Comparison of ENCODE assay signal across 8 mouse cellular contexts in the genomic region with DNA sequence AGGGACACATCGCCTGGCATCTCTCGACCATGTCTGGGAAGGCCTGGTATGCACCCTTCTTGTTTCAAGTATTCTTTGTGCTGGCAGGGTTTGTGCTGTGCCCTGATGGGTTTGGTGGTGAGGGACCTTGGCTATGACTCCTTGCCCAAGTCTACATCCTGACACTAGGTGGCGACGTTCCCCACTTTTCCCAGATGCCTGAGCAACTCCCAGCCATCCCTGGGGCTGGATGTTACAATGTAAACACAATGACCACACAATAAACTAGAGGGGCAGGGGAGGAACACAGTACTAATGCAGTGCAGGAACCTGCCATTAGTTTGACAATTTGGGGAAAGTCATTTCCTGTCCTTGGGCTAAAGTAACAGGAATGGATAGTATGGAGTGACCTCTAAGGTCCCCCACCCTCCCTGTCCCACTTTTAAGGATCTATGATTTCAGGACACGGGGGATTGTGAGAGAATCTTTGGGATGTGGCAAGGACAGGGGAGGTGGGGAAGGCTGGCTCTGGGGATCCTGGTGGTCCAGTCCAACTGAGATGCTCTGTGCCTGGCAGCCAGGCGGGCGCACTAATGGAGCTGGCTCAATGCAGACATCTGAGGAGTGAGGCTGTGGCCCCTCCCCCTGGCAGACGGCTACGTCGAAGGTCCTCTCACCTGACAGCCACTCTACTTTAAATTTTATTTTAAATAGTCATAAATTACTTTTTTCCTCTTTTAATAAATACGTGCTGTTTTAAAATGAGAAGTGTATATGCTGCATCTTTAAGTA.
A peak's percentile ranks its signal among the peaks of the same experiment; 100 is the strongest.
DNase-seq lines count a peak whose midpoint lies in the region; ATAC-seq lines count a peak whose summit lies in the region.

No protein-coding gene starts in this region.

- 45% methylated on average over 11 of the region's 11 CpGs for WGBS in forebrain, embryonic 11.5 days
- 53% methylated on average over 11 of the region's 11 CpGs for WGBS in hindbrain, embryonic 11.5 days

- H3K27ac ChIP-seq in forebrain, embryonic 11.5 days (ENCODE audit: low read depth, low read length), result no peak overlapping the region
- no peak overlapping the region for H3K27ac ChIP-seq in hindbrain, embryonic 11.5 days (ENCODE audit: low read depth, low read length)

- H3K4me3 ChIP-seq in forebrain, embryonic 11.5 days (ENCODE audit: low read depth, low read length), result no peak overlapping the region
- no peak overlapping the region for H3K4me3 ChIP-seq in hindbrain, embryonic 11.5 days (ENCODE audit: low read depth, low read length)

- no peak overlapping the region for H3K4me2 ChIP-seq in forebrain, embryonic 11.5 days (ENCODE audit: low read depth, low read length, severe bottlenecking)
- H3K4me2 ChIP-seq in hindbrain, embryonic 11.5 days (replicated peaks; ENCODE audit: low read depth, low read length), result no peak overlapping the region

- H3K9me3 ChIP-seq in forebrain, embryonic 11.5 days (ENCODE audit: control insufficient read depth, low read length), result no peaks in the 10 kb centered on the region
- H3K9me3 ChIP-seq in hindbrain, embryonic 11.5 days (ENCODE audit: control insufficient read depth, low read length), result no peaks in the 10 kb centered on the region

- no peaks in the 10 kb centered on the region for H3K27me3 ChIP-seq in forebrain, embryonic 11.5 days (ENCODE audit: control insufficient read depth, insufficient read depth, low read length)
- H3K27me3 ChIP-seq in hindbrain, embryonic 11.5 days (ENCODE audit: control insufficient read depth, insufficient read depth, low read length), result no peaks in the 10 kb centered on the region

- no peaks in the 10 kb centered on the region; the same call in 1 of the 2 replicates for H3K36me3 ChIP-seq in forebrain, embryonic 11.5 days (ENCODE audit: control insufficient read depth, insufficient read depth, low read length)
- H3K36me3 ChIP-seq in hindbrain, embryonic 11.5 days (ENCODE audit: control insufficient read depth, insufficient read depth, low read length), result peaks cover 7% of the 10 kb centered on the region; the same call in 1 of the 2 replicates

- peak; percentile 53 for ATAC-seq in forebrain, embryonic 11.5 days (replicated peaks; ENCODE audit: low FRiP score)
- ATAC-seq in hindbrain, embryonic 11.5 days (ENCODE audit: low FRiP score), result peak; percentile 65

- no peaks in the 10 kb centered on the region for H3K4me1 ChIP-seq in forebrain, embryonic 11.5 days (replicated peaks; ENCODE audit: control insufficient read depth, insufficient read depth, low read length)
- H3K4me1 ChIP-seq in hindbrain, embryonic 11.5 days (replicated peaks; ENCODE audit: control insufficient read depth, insufficient read depth, low read length), result no peaks in the 10 kb centered on the region

- H3K9ac ChIP-seq in forebrain, embryonic 11.5 days (ENCODE audit: low read length), result no peak overlapping the region
- H3K9ac ChIP-seq in hindbrain, embryonic 11.5 days (ENCODE audit: low read depth, low read length), result no peak overlapping the region

- DNase-seq in NIH3T3 (ENCODE audit: low read depth), result peak; percentile 92
- DNase-seq in c-Kit-positive CD71-positive TER-119-negative erythroid progenitor cells, embryonic 14.5 days (ENCODE audit: low read depth), result peak; percentile 13
- DNase-seq in forebrain, embryonic 11.5 days (ENCODE audit: low spot score), result peak; percentile 87
- DNase-seq in hindbrain, embryonic 11.5 days (ENCODE audit: low spot score), result peak; percentile 84
- peak; percentile 48 to 78 for DNase-seq in layer of hippocampus, adult 8-10 months (ENCODE audit: low spot score in 2 of 2)
- DNase-seq in lung, postnatal 14 days, result peak; percentile 89
- peak; percentile 87 for DNase-seq in retina, postnatal 1 day
- no peak for DNase-seq in spleen, adult 12 weeks (ENCODE audit: low spot score)
